Mouse (Mus musculus) bone marrow macrophage, adult 2 months (primary cell): Measurements from ENCODE around the gene Ttll5.

Experiments
- CTCF ChIP-seq: IDR thresholded peaks from 2 replicates; pipeline ENCODE4 v1.5.1; 2012; ENCODE audit warnings: low read depth, mild to moderate bottlenecking, low read length, moderate library complexity
- POLR2A ChIP-seq: IDR thresholded peaks from 2 replicates; pipeline ENCODE4 v1.6.1; 2012; ENCODE audit warnings: mild to moderate bottlenecking, low read depth, low read length, borderline replicate concordance

DNA sequence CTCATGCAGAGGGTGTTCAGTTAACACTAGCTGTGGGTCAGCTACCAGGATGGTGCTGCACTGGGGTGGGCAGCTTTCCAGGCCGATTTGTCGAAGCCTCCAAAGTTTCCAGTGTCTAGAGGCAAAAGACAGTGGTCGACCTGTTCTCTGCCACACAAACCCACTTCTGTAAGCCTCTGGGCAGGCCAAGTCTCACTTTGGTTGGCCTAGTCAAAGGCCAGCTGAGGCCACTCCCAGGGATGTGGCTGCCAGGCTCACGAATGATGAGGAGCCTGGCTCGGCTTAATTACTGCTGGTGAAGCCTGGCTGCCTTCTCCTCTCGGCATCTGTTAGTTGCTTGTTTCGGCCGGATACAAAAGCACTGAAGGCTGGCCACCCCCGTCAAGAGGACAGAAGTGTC, 24.4 kb upstream of the Ttll5 start:
- TF ChIP-seq CTCF, result no peak
- TF ChIP-seq POLR2A, result no peak
